25 mouse cellular contexts compared by ENCODE assay signal in the genomic region with DNA sequence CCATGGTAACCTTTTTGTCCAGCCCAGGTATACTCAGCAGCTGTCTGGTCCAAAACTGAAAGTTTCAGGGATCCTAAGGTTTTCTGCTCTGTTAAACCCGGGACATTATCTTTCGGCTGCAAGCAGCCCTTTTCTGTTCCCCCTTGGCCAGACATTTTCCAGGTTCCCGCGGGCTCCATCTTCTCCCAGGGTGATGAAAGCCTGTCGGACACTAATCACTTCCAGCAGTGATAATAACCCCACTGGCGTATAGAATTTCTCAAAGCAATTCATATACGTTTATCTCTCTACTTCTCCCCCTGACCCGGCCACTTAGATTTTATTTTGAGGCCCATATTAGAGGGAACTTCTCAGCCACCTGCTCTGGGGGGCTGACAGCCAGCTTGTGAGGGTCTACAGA.
"Had no signal": no experiment of that assay in that cellular context is flagged by ENCODE, and none has a peak within 500 bp of the region (broad histone marks: within the 10 kb centered on the region; RNA-seq: fewer than 3 reads in every experiment).

No protein-coding gene starts in this region.

- DNase-seq: gastrocnemius, adult 2 months; gastrocnemius, postnatal 10 days; gastrocnemius, postnatal 25 days; heart, adult 18-20 months; heart, postnatal 10 days; heart, postnatal 36 days; kidney, adult 11 months; kidney, adult 2 months; kidney, adult 9 months; kidney, postnatal 14 days; kidney, postnatal 36 days; layer of hippocampus, adult 9-11 months; layer of hippocampus, postnatal 36 days; left cerebral cortex, postnatal 4 days had no signal

- H3K9me3 ChIP-seq: hindbrain, embryonic 13.5 days; hindbrain, embryonic 15.5 days; kidney, embryonic 15.5 days; limb, embryonic 13.5 days; limb, embryonic 15.5 days; liver, embryonic 12.5 days had no signal

- ATAC-seq: hindbrain, postnatal 0 days; intestine, embryonic 16.5 days; liver, embryonic 12.5 days had no signal

- H3K4me1 ChIP-seq: liver, embryonic 12.5 days had no signal

- H3K27ac ChIP-seq: gastrocnemius, adult 2 months; hindbrain, embryonic 13.5 days; hindbrain, embryonic 15.5 days; hindbrain, postnatal 0 days; kidney, embryonic 15.5 days; kidney, postnatal 0 days; limb, embryonic 13.5 days; limb, embryonic 15.5 days; liver, embryonic 12.5 days; liver, embryonic 14.5 days had no signal

- H3K4me2 ChIP-seq: heart, embryonic 11.5 days; hindbrain, embryonic 13.5 days; hindbrain, embryonic 15.5 days; kidney, embryonic 15.5 days; limb, embryonic 13.5 days; limb, embryonic 15.5 days; liver, embryonic 12.5 days had no signal

- H3K4me3 ChIP-seq: gastrocnemius, adult 2 months; hindbrain, embryonic 13.5 days; hindbrain, embryonic 15.5 days; kidney, embryonic 15.5 days; limb, embryonic 13.5 days; limb, embryonic 15.5 days; liver, embryonic 12.5 days had no signal

- H3K9ac ChIP-seq: hindbrain, embryonic 13.5 days; hindbrain, embryonic 15.5 days; kidney, embryonic 15.5 days; limb, embryonic 13.5 days; limb, embryonic 15.5 days; liver, embryonic 12.5 days; liver, embryonic 14.5 days had no signal

- H3K36me3 ChIP-seq: hindbrain, embryonic 13.5 days; hindbrain, embryonic 15.5 days; kidney, embryonic 15.5 days; limb, embryonic 13.5 days; limb, embryonic 15.5 days; liver, embryonic 12.5 days had no signal

- H3K27me3 ChIP-seq: hindbrain, embryonic 13.5 days; hindbrain, embryonic 15.5 days; kidney, embryonic 15.5 days had no signal
